13 mouse cellular contexts compared by ENCODE assay signal in the genomic region with DNA sequence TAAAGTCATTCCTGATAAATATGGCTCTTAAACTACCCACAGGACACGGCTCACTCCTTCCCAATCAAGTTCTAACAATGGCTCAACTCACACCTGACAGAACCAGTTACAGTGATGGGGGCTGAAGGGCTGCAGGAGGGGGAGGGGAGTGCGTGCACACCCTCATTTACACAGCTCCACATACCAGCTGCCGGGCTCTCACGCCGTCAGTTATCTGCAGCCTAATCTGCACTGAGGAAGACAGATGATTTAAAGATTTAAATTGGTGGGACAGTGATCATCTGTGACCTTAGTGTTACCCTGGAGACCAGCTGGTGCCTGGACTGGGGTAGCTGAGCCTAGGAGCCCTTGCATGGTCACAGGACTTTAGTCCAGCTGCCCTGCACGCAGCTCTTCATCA.
DNase-seq lines count a peak whose midpoint lies in the region; ATAC-seq and TF ChIP-seq lines count a peak whose summit lies in the region.
"Had no signal": no experiment of that assay in that cellular context is flagged by ENCODE, and none has a peak within 500 bp of the region (broad histone marks: within the 10 kb centered on the region; RNA-seq: fewer than 3 reads in every experiment).

No protein-coding gene starts in this region.

- WGBS in embryonic facial prominence, embryonic 10.5 days: 41% methylated on average over 6 of the region's 6 CpGs
- WGBS in hindbrain, embryonic 16.5 days: 16% methylated on average over 6 of the region's 6 CpGs
- 21% methylated on average over 6 of the region's 6 CpGs for WGBS in midbrain, embryonic 16.5 days

- TF ChIP-seq CTCF in brain, embryonic 14.5 days (IDR thresholded peaks at IDR 0.05; ENCODE audit: borderline replicate concordance, extremely low read depth, insufficient read depth, insufficient read length): no peak

- no peak overlapping the region for H3K4me3 ChIP-seq in embryonic facial prominence, embryonic 10.5 days
- no peak overlapping the region for H3K4me3 ChIP-seq in hindbrain, embryonic 16.5 days (ENCODE audit: low read length)
- no peak overlapping the region for H3K4me3 ChIP-seq in midbrain, embryonic 16.5 days (ENCODE audit: low read depth, low read length)
- H3K4me3 ChIP-seq: erythroblast, embryonic 14.5 days; heart, embryonic 12.5 days had no signal

- no peaks in the 10 kb centered on the region for H3K9me3 ChIP-seq in embryonic facial prominence, embryonic 10.5 days
- no peaks in the 10 kb centered on the region for H3K9me3 ChIP-seq in hindbrain, embryonic 16.5 days (ENCODE audit: control insufficient read depth, low read length)
- no peaks in the 10 kb centered on the region for H3K9me3 ChIP-seq in midbrain, embryonic 16.5 days (replicated peaks; ENCODE audit: control insufficient read depth, low read length, poor library complexity, severe bottlenecking)

- DNase-seq in brain, embryonic 14.5 days (ENCODE audit: low read depth): peak; percentile 70
- peak; percentile 66 for DNase-seq in embryonic facial prominence, embryonic 10.5 days (ENCODE audit: low spot score)
- no peak for DNase-seq in adrenal gland, postnatal 25 days
- no peak for DNase-seq in layer of hippocampus, adult 9-10 months (ENCODE audit: low spot score)
- no peak for DNase-seq in adrenal gland, adult 8-10 months
- DNase-seq: cerebellum, adult 18-20 months; kidney, adult 9 months; thymus, postnatal 4 days had no signal

- no peaks in the 10 kb centered on the region for H3K27me3 ChIP-seq in embryonic facial prominence, embryonic 10.5 days (replicated peaks; ENCODE audit: low read depth, poor library complexity, severe bottlenecking)
- no peaks in the 10 kb centered on the region for H3K27me3 ChIP-seq in hindbrain, embryonic 16.5 days (replicated peaks; ENCODE audit: control insufficient read depth, insufficient read depth, low read length)
- no peaks in the 10 kb centered on the region for H3K27me3 ChIP-seq in midbrain, embryonic 16.5 days (ENCODE audit: control insufficient read depth, insufficient read depth, low read depth, low read length)
- H3K27me3 ChIP-seq: heart, embryonic 12.5 days had no signal

- 0 out of 2 replicates have a peak overlapping the region, but pooled peaks have one; percentile 14 for H3K27ac ChIP-seq in embryonic facial prominence, embryonic 10.5 days (replicated peaks)
- H3K27ac ChIP-seq in hindbrain, embryonic 16.5 days (ENCODE audit: low read depth, low read length): no peak overlapping the region
- H3K27ac ChIP-seq in midbrain, embryonic 16.5 days (ENCODE audit: low read length): no peak overlapping the region

- no peak overlapping the region; the same call in 1 of the 2 replicates for H3K9ac ChIP-seq in hindbrain, embryonic 16.5 days (ENCODE audit: low read depth, low read length)
- no peak overlapping the region for H3K9ac ChIP-seq in midbrain, embryonic 16.5 days (ENCODE audit: low read depth, low read length)
- H3K9ac ChIP-seq: heart, embryonic 12.5 days had no signal

- H3K4me2 ChIP-seq in hindbrain, embryonic 16.5 days (ENCODE audit: low read length): no peak overlapping the region
- H3K4me2 ChIP-seq in midbrain, embryonic 16.5 days (ENCODE audit: low read length): 0 out of 2 replicates have a peak overlapping the region, but pooled peaks have one; percentile 9
- H3K4me2 ChIP-seq: heart, embryonic 12.5 days had no signal

- H3K36me3 ChIP-seq in embryonic facial prominence, embryonic 10.5 days (replicated peaks): no peaks in the 10 kb centered on the region
- H3K36me3 ChIP-seq in hindbrain, embryonic 16.5 days (ENCODE audit: control insufficient read depth, insufficient read depth, low read length): no peaks in the 10 kb centered on the region
- no peaks in the 10 kb centered on the region for H3K36me3 ChIP-seq in midbrain, embryonic 16.5 days (ENCODE audit: control insufficient read depth, insufficient read depth, low read length)
- H3K36me3 ChIP-seq: heart, embryonic 12.5 days had no signal

- peaks cover 26% of the 10 kb centered on the region for H3K4me1 ChIP-seq in embryonic facial prominence, embryonic 10.5 days
- peaks cover 3% of the 10 kb centered on the region; the same call in 1 of the 2 replicates for H3K4me1 ChIP-seq in hindbrain, embryonic 16.5 days (ENCODE audit: control insufficient read depth, insufficient read depth, low read depth, low read length)
- H3K4me1 ChIP-seq in midbrain, embryonic 16.5 days (ENCODE audit: control insufficient read depth, insufficient read depth, low read length): peaks cover 13% of the 10 kb centered on the region
- H3K4me1 ChIP-seq: heart, embryonic 12.5 days had no signal

- no peak for TF ChIP-seq POLR2A in brain, embryonic 14.5 days (IDR thresholded peaks at IDR 0.05; ENCODE audit: borderline replicate concordance, extremely low read depth, insufficient read depth, insufficient read length, poor library complexity, severe bottlenecking)

- peak; percentile 54; the same call in 1 of the 2 replicates for ATAC-seq in hindbrain, embryonic 16.5 days
- peak; percentile 68; the same call in 1 of the 2 replicates for ATAC-seq in midbrain, embryonic 16.5 days
- ATAC-seq: lung, postnatal 0 days had no signal

Comparison
In these comparisons a context has a peak if more than half of its experiments do, and no peak if none do; other contexts are left out.
1. DNase-seq: peak in brain, embryonic 14.5 days (single experiment) and embryonic facial prominence, embryonic 10.5 days (single experiment); none in adrenal gland, postnatal 25 days (single experiment), layer of hippocampus, adult 9-10 months (single experiment) and adrenal gland, adult 8-10 months (single experiment).